Mouse (Mus musculus) heart, embryonic 11.5 days (tissue): ENCODE data around the gene Zfp1. TPM values are rescaled to one million over a fixed set of nuclear protein-coding genes. Genes with fewer than 3 reads are reported as not detected.
A peak's percentile ranks its signal among the peaks of the same experiment; 100 is the strongest.
"Not testable (repeated sequence)": the region's sequence is repeated elsewhere in the genome, so short reads cannot be mapped to it uniquely, and the experiment has no call there.

Source experiments
- ATAC-seq: fragments of 200-750 bp; cut with Nextera tagmentation; replicated peaks from 2 replicates; pipeline ENCODE4 v1.8.0; 2017; ENCODE audit warnings: moderate library complexity; ENCODE audit not compliant: insufficient number of reproducible peaks, low FRiP score, low TSS enrichment
- H3K27ac ChIP-seq: fragments of 300-500 bp; sonication (generic); 2 replicates; pipeline ENCODE4 v1.5.1; 2014; ENCODE audit warnings: mild to moderate bottlenecking, low read depth, low read length
- H3K27me3 ChIP-seq: fragments of 300-500 bp; sonication (generic); 2 replicates; pipeline ENCODE4 v1.6.1; 2014; ENCODE audit warnings: mild to moderate bottlenecking, low read length, mixed read lengths; ENCODE audit not compliant: control insufficient read depth, insufficient read depth
- H3K36me3 ChIP-seq: fragments of 300-500 bp; sonication (generic); 2 replicates; pipeline ENCODE4 v1.6.1; 2014; ENCODE audit warnings: mild to moderate bottlenecking, low read length, moderate library complexity, mixed read lengths; ENCODE audit not compliant: control insufficient read depth, insufficient read depth
- H3K4me1 ChIP-seq: fragments of 300-500 bp; sonication (generic); 2 replicates; pipeline ENCODE4 v1.6.1; 2014; ENCODE audit warnings: low read length; ENCODE audit not compliant: control insufficient read depth, insufficient read depth
- H3K4me2 ChIP-seq: fragments of 300-500 bp; sonication (generic); 2 replicates; pipeline ENCODE4 v1.6.1; 2014; ENCODE audit warnings: mild to moderate bottlenecking, moderate library complexity
- H3K4me3 ChIP-seq: fragments of 300-500 bp; sonication (generic); 2 replicates; pipeline ENCODE4 v1.5.1; 2014; ENCODE audit warnings: low read depth, low read length
- H3K9ac ChIP-seq: fragments of 300-500 bp; sonication (generic); 2 replicates; pipeline ENCODE4 v1.6.1; 2014; ENCODE audit warnings: mild to moderate bottlenecking, low read depth, low read length, moderate library complexity
- H3K9me3 ChIP-seq: fragments of 300-500 bp; sonication (generic); replicated peaks from 2 replicates; pipeline ENCODE4 v1.6.1; 2016; ENCODE audit warnings: low read length; ENCODE audit not compliant: control insufficient read depth
- WGBS: fragments of 180-500 bp; shearing (Covaris S2); extraction: QIAGEN DNeasy Blood & Tissue Kit; methylation state at CpG from one replicate; pipeline ENCODE4 v1.1.7; 2014; ENCODE audit not compliant: insufficient replicate concordance; 5-methylcytosine and 5-hydroxymethylcytosine counted together
- polyA plus RNA-seq: library from polyadenylated mRNA; unstranded; fragments of >200 nt; fragmentation: Nextera tagmentation; extraction: Ambion mirVana; gene quantifications from 2 replicates; pipeline ENCODE4 v1.2.1, GENCODE M21; 2014

Gene Zfp1
- polyA plus RNA-seq, 1 experiment from 2014 or later: 16.5 TPM

GRCm38 (mm10) chr8:111642939-111643263, 300 bp upstream of the Zfp1 start:
- no peaks in the 10 kb centered on the region for H3K27me3 ChIP-seq
- peaks cover 8% of the 10 kb centered on the region for H3K4me1 ChIP-seq
- H3K4me3 ChIP-seq: peak overlapping the region; percentile 74
- peak overlapping the region; percentile 94 for H3K9ac ChIP-seq
- H3K4me2 ChIP-seq: peak overlapping the region; percentile 83
- ATAC-seq: peak; percentile 47; the same call in 1 of the 2 replicates
- no peaks in the 10 kb centered on the region for H3K9me3 ChIP-seq
- 11% methylated on average over 5 of the region's 5 CpGs for WGBS
- H3K27ac ChIP-seq: peak overlapping the region; percentile 96
- no peaks in the 10 kb centered on the region for H3K36me3 ChIP-seq

DNA sequence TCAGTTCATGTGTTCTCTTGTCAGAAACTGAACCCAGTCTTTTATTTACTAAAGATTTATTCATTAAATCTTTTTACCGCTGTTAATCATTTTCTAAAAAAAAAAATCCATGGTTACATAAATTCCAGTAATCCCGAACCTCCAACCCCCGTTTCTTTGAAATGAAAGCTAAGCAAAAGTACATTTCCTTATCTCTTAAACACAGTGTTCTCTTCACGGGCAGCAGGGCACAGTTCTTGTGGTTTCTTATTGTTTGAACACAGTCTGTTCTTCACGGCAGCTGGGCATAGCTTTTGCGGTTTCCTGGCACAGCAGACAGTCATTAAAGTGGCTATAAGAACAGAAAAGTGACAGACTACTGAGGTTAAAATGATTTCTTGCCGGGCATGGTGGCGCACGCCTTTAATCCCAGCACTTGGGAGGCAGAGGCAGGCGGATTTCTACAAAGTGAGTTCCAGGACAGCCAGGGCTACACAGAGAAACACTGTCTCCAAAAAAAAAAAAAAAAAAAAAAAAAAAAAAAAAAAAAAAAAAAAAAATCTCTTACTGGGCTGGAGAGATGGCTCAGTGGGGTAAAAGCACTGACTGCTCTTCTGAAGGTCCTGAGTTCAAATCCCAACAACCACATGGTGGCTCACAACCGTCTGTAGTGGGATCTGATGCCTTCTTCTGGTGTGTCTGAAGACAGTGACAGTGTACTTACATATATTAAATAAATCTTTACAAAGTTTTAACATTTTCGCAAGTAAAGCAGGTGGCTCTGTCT, 1.3 kb downstream of the Zfp1 start:
- not testable (repeated sequence) for H3K9ac ChIP-seq, H3K36me3 ChIP-seq, ATAC-seq, H3K27me3 ChIP-seq, H3K9me3 ChIP-seq
- H3K27ac ChIP-seq: peak overlapping the region; percentile 3; the same call in 1 of the 2 replicates
- peak overlapping the region; percentile 74 for H3K4me3 ChIP-seq
- peak overlapping the region; percentile 83 for H3K4me2 ChIP-seq
- 66% methylated on average over 12 of the region's 12 CpGs for WGBS
- H3K4me1 ChIP-seq: peaks cover 18% of the 10 kb centered on the region

DNA sequence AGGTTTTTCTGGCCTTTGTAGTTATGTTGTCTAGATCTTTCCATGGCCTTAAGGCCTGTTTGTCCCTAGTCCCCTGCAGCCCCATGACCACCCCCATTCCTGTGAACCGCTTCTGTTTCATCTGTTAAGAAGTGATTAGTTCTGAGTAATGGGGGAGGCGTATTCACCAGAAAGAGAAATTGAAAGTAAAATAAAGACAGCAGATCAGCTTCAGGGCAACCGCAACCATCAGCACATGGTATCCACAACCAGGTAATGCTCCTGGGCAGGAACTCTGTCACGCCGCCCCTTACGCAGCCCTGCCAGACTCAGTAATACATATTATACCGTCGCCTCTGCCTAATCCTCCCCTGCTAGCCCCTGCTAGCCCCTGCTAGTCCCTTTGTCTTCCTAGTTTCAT, 2.5 kb downstream of the Zfp1 start:
- no peak overlapping the region for H3K4me2 ChIP-seq
- no peaks in the 10 kb centered on the region for H3K9me3 ChIP-seq
- no peak overlapping the region for H3K9ac ChIP-seq
- H3K4me3 ChIP-seq: no peak overlapping the region
- WGBS: 91% methylated on average over 8 of the region's 8 CpGs
- no peak for ATAC-seq
- no peak overlapping the region for H3K27ac ChIP-seq
- H3K4me1 ChIP-seq: peaks cover 18% of the 10 kb centered on the region
- H3K36me3 ChIP-seq: no peaks in the 10 kb centered on the region
- no peaks in the 10 kb centered on the region for H3K27me3 ChIP-seq

GRCm38 (mm10) chr8:111648834-111649233, 5.6 kb downstream of the Zfp1 start:
- no peaks in the 10 kb centered on the region for H3K9me3 ChIP-seq
- no peak for ATAC-seq
- WGBS: 64% methylated on average over 2 of the region's 2 CpGs
- no peaks in the 10 kb centered on the region for H3K36me3 ChIP-seq
- no peak overlapping the region for H3K4me3 ChIP-seq
- peaks cover 10% of the 10 kb centered on the region for H3K4me1 ChIP-seq
- H3K27me3 ChIP-seq: no peaks in the 10 kb centered on the region
- H3K4me2 ChIP-seq: no peak overlapping the region
- H3K9ac ChIP-seq: no peak overlapping the region
- H3K27ac ChIP-seq: no peak overlapping the region

DNA sequence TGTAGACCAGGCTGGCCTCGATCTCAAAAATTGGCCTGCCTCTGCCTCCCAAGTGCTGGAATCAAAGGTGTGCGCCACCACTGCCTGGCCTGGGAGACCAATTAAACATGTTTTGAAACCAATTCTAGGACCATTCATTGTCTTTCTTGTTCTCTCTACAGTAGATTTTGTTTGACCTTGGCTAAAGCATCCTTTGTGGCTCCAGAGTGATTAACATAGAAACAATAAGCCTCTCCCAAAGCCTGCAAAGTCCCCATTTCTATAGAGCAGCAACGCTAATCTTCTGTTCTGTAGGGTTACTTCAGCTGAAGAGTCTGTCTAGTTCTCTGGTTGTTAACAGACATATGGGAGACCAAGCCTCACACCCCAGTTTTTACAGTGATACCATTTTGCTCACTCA, 7.5 kb downstream of the Zfp1 start:
- H3K27ac ChIP-seq: no peak overlapping the region
- no peaks in the 10 kb centered on the region for H3K36me3 ChIP-seq
- H3K4me2 ChIP-seq: no peak overlapping the region
- no peak for ATAC-seq
- peaks cover 10% of the 10 kb centered on the region for H3K4me1 ChIP-seq
- H3K9ac ChIP-seq: no peak overlapping the region
- no peaks in the 10 kb centered on the region for H3K27me3 ChIP-seq
- no peak overlapping the region for H3K4me3 ChIP-seq
- no peaks in the 10 kb centered on the region for H3K9me3 ChIP-seq
- WGBS: 89% methylated on average over 3 of the region's 3 CpGs

GRCm38 (mm10) chr8:111653524-111653923, 10.3 kb downstream of the Zfp1 start:
- Histone ChIP-seq H3K4me2 (no peak overlapping the region), H3K27me3 (no peaks in the 10 kb centered on the region), H3K9ac (no peak overlapping the region), H3K36me3 (no peaks in the 10 kb centered on the region), H3K4me1 (peaks cover 18% of the 10 kb centered on the region), H3K9me3 (no peaks in the 10 kb centered on the region), H3K27ac (no peak overlapping the region), H3K4me3 (no peak overlapping the region)
- 91% methylated on average over 2 of the region's 2 CpGs for WGBS
- no peak for ATAC-seq

- ATAC-seq: no peak
- H3K9ac ChIP-seq: no peak overlapping the region
- H3K36me3 ChIP-seq: no peaks in the 10 kb centered on the region; the same call in 1 of the 2 replicates
- H3K4me2 ChIP-seq: no peak overlapping the region
- peaks cover 19% of the 10 kb centered on the region for H3K4me1 ChIP-seq
- 34% methylated on average over 1 of the region's 1 CpGs for WGBS
- H3K27ac ChIP-seq: 0 out of 2 replicates have a peak overlapping the region, but pooled peaks have one; percentile 58
- no peaks in the 10 kb centered on the region for H3K9me3 ChIP-seq
- H3K27me3 ChIP-seq: no peaks in the 10 kb centered on the region
- H3K4me3 ChIP-seq: no peak overlapping the region
Observed at GRCm38 (mm10) chr8:111657312-111657854, 14.2 kb downstream of the Zfp1 start.

DNA sequence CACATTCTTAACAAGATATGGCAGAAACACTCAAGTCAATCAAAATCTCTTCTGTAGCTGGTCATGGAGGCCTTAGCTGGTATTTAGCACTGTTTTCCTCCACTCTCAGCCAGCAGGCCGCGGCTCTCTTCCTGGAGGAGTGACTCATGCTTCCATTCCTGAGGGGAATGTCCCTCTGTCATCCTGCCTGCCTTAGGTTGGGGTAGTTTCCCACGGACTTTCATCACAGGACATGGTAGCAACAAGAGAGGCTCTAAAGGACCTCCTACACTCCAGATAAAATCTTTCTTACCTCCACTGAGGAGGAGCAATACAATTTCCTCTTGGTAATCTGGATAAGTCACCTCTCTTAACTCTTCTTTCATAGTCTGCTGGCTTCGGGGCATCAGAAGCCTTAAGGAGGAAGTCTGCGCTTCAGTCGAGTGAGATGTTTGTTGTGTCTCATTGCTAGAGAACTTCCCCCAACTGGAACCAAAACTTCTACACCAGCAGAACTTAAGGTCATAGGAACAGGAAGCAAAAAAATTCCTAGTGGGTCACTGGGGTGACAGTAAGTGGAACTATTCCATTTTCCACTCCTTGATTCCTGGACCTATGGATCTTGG, 15.7 kb downstream of the Zfp1 start:
- peak overlapping the region; percentile 58; the same call in 1 of the 2 replicates for H3K27ac ChIP-seq
- H3K4me2 ChIP-seq: no peak overlapping the region
- no peak for ATAC-seq
- no peak overlapping the region for H3K4me3 ChIP-seq
- WGBS: 43% methylated on average over 6 of the region's 6 CpGs
- H3K27me3 ChIP-seq: no peaks in the 10 kb centered on the region
- peaks cover 19% of the 10 kb centered on the region for H3K4me1 ChIP-seq
- H3K9ac ChIP-seq: no peak overlapping the region
- H3K9me3 ChIP-seq: no peaks in the 10 kb centered on the region
- no peaks in the 10 kb centered on the region; the same call in 1 of the 2 replicates for H3K36me3 ChIP-seq
